Mouse (Mus musculus) lung, postnatal 0 days (tissue): ENCODE results near the gene Tgif1.

Experiments
- CTCF ChIP-seq: IDR thresholded peaks from 2 replicates; pipeline ENCODE4 v1.5.1; 2016; ENCODE audit warnings: antibody characterized with exemption, mild to moderate bottlenecking
- EP300 ChIP-seq: IDR thresholded peaks from 2 replicates; pipeline ENCODE4 v1.6.1; 2016; ENCODE audit warnings: antibody characterized with exemption, mild to moderate bottlenecking, control low read depth

GRCm38 (mm10) chr17:70828569-70828968, 24.8 kb downstream of the Tgif1 start:
- TF ChIP-seq EP300 (no peak), CTCF (no peak)
